Mouse (Mus musculus) ES-CJ7 (cell line): ENCODE results near the gene Higd1c.
A peak's percentile ranks its signal among the peaks of the same experiment; 100 is the strongest.
"Not testable (repeated sequence)": the region's sequence is repeated elsewhere in the genome, so short reads cannot be mapped to it uniquely, and the experiment has no call there.

Source experiments
- DNase-seq: peaks from one replicate; pipeline ENCODE4 v3.0.0; 2011; ENCODE audit warnings: low read depth, low spot score

The Higd1c gene

GRCm38 (mm10) chr15:100410918-100411672 lies 46.8 kb downstream of the Higd1c start:
- DNase-seq: no peak

- no peak for DNase-seq
Measured at GRCm38 (mm10) chr15:100411731-100412130, 47.4 kb downstream of the Higd1c start.

- no peak for DNase-seq
Measured at GRCm38 (mm10) chr15:100413306-100413705, 49.0 kb downstream of the Higd1c start.

DNA sequence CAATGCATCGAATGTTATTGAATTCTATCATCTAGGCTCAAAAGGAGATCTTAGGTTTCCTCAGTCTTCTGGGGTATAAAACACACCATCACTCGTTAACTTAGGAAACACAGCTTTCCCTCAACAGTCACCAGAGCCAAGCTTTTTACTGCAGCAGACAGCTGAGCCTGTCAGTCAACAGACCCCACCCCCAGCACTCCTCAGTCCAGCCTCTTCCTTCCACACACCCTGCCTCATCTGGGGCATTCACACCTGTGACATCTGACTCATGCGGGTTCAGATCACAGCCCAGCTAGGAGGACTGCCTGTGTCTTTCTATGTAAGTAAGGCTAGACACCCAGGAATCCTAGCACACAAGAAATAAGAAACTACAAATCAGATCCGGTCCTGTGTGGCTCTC lies 49.7 kb downstream of the Higd1c start:
- no peak for DNase-seq

GRCm38 (mm10) chr15:100414942-100415341 lies 50.6 kb downstream of the Higd1c start:
- DNase-seq: no peak

DNA sequence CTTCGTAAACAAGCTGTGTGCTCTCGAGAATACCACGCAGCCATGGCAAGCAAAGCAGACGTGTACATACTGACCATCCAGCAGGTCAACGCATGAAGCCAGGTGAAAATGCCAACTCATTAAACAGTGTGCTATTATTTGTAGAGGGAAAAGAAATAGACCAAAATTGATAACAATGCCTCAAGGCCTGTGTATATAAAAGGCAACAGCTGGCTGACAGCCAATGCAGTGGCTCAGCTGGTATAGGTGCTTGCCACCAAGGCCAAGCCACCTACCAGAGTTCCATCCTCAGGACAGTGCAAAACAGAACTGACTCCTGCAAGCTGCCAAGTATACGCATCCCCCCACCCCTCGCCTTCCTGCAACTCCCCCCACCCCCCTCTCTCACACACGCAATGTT lies 51.3 kb downstream of the Higd1c start:
- DNase-seq: no peak

DNA sequence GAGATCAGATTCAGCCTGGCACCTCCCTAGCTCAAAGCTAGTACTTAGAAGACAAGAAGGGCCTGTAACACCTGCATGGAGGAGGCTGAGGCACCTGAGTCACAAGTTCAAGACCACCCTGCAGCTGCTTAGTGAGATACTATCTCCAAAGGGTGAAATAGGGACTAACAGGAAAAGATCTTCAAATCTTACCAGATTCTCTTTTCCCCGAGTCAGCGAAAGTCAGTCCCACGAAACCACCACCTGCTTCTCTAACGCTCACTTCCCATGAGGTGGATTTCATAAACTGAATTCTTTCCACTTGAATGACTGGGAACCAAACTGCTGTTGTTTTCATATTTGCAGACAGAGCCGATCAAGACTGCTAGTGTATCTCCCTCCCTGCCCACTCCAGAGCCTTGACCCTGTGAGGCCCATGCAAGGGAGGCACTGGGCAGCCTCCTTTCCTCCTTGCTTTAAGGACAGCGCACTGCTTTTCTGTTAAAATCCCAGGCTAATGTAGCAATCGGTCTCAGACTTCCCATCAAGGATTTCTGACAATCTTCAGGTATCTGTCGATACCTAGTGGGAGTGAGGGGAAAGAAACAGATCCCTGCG lies 53.6 kb downstream of the Higd1c start:
- no peak for DNase-seq

GRCm38 (mm10) chr15:100419311-100419710 lies 55.0 kb downstream of the Higd1c start:
- no peak for DNase-seq

- no peak for DNase-seq
Measured at GRCm38 (mm10) chr15:100419901-100420745, 55.8 kb downstream of the Higd1c start.

- no peak for DNase-seq
Measured at GRCm38 (mm10) chr15:100421059-100421757, 56.9 kb downstream of the Higd1c start.

GRCm38 (mm10) chr15:100421758-100422197 lies 57.4 kb downstream of the Higd1c start, which contains the start of gene Gm5475:
TSS of gene Gm5475 (plus strand) at chr15:100422147.
- not testable (repeated sequence) for DNase-seq

- peak; percentile 25 for DNase-seq
Measured at GRCm38 (mm10) chr15:100422476-100422875, 58.1 kb downstream of the Higd1c start.

DNA sequence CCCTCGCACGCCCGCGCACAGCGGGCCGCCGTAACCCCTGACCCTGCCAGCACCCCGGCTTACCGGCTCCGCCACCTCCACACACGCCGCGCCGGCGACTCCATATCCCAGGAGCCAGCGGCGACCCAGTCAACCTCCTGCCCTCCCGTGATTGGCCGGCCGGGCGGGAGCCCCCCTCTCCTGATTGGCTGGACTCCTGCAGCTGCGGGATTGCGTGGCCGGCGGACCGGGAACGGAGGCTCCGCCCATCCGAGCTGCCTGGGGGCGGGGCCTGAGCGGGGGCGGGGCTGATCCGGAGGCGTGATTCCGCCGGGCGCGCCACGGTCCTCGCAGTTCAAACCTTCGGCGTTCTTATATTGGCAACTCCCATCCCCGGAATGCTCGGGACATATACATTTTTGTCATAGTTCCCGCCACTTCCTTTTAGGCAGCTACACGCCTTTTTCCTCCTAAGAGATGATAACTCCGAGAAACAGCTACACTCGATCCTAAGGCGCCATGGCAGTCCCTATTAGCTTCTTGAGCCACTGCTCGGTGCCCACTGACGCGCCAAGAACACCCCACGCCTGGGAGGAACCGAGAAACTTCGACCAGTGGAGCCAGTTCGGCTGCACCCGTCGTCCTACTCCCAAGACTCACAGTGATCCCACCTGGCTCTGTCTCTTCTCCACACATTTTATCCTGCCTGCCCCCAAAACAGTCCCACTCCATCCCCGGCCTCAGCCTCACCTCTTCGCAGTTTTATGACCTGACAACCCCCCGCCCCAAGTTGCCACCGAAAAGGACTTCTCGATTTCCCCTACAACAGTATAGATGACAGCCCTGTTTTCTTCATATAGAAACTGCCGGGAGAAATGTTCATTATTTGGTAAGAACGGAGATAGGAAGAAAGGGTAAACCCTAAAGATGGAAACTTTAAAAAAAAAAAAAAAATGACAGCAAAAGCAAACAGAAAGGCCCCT lies 58.8 kb downstream of the Higd1c start:
- DNase-seq: peak; percentile 93

DNA sequence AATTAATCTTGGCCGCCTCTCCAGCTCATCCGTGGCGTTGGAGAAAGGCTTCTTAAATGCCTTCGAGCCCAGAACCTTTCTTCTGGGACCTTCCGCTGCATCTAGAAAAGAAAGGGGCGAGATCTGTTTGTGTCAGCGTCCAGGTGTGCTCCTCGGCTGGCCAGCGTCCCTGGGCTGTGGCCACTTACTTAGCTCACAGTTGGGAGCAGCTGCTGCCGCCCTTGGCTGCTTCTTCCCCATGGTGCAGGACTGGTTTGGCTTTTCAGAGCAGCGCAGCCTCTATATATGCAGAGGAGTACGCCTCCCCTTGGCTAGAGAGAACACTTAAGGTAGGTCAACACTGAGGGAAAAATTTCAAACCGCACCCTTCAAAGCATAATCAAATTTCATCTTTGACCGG lies 59.6 kb downstream of the Higd1c start:
- DNase-seq: peak; percentile 28

DNA sequence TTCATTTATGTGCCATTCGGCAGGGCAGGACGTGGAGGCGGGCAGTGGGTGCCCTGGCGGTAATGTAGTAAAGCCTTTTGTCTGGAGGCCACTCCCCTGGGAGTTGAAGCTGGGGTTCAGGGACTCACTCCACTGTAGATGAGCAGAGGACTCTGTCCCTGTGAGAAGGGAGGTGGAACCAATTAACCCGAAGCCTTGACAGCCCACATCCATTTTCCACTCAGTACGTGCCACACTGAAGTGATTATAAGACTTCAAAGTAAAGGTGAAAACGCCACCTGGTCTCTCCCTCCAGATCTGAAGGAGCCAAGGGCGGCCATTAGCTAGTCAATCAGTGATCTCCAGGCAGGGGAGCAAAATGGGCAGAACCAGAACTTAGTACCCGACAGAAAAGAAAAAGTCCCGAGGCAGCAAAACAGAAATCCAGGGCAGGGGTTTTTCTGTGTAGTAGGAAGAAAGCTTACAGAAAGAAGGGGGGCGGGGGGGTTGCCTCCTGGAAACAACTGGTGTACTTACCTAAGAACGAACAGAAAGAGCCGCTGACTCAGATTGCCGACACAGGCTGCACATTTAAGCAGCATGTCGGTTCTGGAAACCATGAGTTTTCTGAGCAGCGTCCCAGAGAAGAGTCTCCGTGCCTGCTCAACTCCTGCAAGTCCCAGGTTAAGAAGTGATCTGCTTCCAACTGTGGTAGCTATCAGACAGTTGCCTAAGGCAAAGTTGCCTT lies 60.2 kb downstream of the Higd1c start, which contains the start of gene Slc11a2:
TSS of gene Slc11a2 (minus strand) at position 677 of the 727 bp plus-strand sequence.
- DNase-seq: no peak

DNA sequence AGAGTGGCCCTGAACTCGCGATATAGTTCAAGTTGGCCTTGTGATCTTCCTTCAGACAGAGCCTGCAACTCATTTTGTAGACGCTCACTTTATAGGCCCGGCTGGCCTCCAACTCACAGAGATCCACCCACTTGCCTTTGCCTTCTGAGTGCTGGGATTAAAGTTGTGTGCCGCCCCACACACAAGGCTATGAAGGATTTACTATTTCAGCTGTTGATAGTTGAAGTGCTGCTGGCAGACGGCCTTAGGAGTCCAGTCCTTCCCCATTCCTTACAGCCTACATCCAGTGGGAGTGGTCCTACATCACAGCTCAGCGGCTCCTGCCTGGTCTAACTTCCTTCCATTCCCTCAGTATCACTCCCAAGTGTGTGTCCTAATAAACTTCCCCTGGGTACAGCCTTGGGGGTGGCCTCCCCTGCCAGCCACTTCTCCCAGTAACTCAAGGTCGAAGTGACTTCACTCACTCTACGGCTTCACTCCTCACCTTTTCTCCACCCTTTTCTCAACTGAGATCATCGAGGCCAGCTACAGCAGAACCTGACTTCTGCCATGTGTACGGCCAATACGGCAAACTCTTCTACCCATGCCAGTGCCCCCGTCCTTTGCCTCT lies 64.1 kb downstream of the Higd1c start:
- no peak for DNase-seq

GRCm38 (mm10) chr15:100429959-100430565 lies 65.7 kb downstream of the Higd1c start:
- DNase-seq: no peak

- DNase-seq: no peak
Measured at GRCm38 (mm10) chr15:100433234-100433633, 68.9 kb downstream of the Higd1c start.
